Comparison of ENCODE assay signal across 13 mouse cellular contexts in the genomic region with DNA sequence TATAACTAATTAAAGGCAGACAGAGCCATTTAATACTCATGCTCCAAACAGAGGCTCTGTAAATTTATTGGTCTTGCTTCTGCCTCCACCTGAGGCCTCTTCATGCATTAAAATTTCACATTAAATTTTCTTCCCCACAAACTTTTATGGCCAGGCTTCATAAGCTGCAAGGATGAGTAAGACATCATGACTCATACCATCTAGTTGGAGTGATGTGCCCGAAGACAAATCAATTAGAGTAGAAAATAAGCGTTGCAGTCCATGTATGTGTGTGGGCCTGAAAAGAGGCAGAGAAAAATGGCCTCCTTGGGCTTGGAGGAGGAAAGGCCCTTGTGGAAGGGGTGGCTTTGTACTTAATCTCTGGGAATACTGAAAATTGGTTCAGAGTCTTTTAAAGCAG.
"Had no signal": no experiment of that assay in that cellular context is flagged by ENCODE, and none has a peak within 500 bp of the region (broad histone marks: within the 10 kb centered on the region; RNA-seq: fewer than 3 reads in every experiment).

No protein-coding gene starts in this region.

- ATAC-seq: liver, postnatal 0 days; midbrain, embryonic 15.5 days had no signal

- H3K4me3 ChIP-seq: limb, embryonic 12.5 days; liver, embryonic 13.5 days; midbrain, embryonic 15.5 days; neural tube, embryonic 15.5 days had no signal

- DNase-seq: kidney, adult 11 months; kidney, postnatal 25 days; liver; liver, embryonic 13.5 days; liver, postnatal 0 days; right cerebral cortex, adult 18-20 months; right cerebral cortex, postnatal 25 days; thymus, postnatal 14 days had no signal

- H3K9me3 ChIP-seq: limb, embryonic 12.5 days; liver, embryonic 13.5 days; midbrain, embryonic 15.5 days; neural tube, embryonic 15.5 days had no signal

- H3K4me2 ChIP-seq: liver, embryonic 13.5 days; midbrain, embryonic 11.5 days had no signal

- H3K9ac ChIP-seq: limb, embryonic 12.5 days; liver, embryonic 13.5 days; liver, postnatal 0 days; midbrain, embryonic 15.5 days; neural tube, embryonic 15.5 days had no signal

- H3K36me3 ChIP-seq: limb, embryonic 12.5 days; liver, embryonic 13.5 days; midbrain, embryonic 15.5 days; neural tube, embryonic 15.5 days had no signal

- H3K27ac ChIP-seq: limb, embryonic 12.5 days; liver, embryonic 13.5 days; midbrain, embryonic 15.5 days; neural tube, embryonic 15.5 days; stomach, postnatal 0 days had no signal
